ENCODE assay signal across 28 mouse cellular contexts in the genomic region with DNA sequence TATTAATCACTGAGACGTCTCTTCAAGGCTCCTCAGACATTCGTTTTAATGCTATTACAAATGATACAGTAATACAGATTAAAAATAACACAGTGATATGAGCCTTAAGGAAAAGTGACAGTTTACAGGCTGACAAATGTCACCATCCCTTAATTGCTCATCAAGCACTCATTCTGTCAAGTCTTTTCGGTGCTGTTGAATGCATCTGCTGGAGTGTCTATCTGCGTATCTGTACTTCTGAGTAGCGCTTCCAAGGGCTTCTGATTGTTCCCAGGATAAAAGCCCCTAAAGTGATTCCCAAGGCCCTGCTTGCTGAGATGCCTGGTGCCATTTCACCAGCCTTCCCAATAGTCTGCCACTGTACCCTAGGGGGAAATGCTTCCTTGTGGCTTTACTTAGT.
"Had no signal": no experiment of that assay in that cellular context is flagged by ENCODE, and none has a peak within 500 bp of the region (broad histone marks: within the 10 kb centered on the region; RNA-seq: fewer than 3 reads in every experiment).

No protein-coding gene starts in this region.

- H3K4me2 ChIP-seq: heart, embryonic 11.5 days; heart, embryonic 13.5 days; heart, embryonic 15.5 days; hindbrain, embryonic 13.5 days; hindbrain, embryonic 15.5 days; limb, embryonic 12.5 days; liver, embryonic 11.5 days; liver, embryonic 13.5 days; liver, embryonic 15.5 days had no signal

- H3K36me3 ChIP-seq: heart, embryonic 13.5 days; heart, embryonic 15.5 days; hindbrain, embryonic 13.5 days; hindbrain, embryonic 15.5 days; limb, embryonic 10.5 days; limb, embryonic 12.5 days; liver, embryonic 13.5 days; liver, embryonic 15.5 days had no signal

- H3K9ac ChIP-seq: heart, embryonic 13.5 days; heart, embryonic 15.5 days; hindbrain, embryonic 13.5 days; hindbrain, embryonic 15.5 days; limb, embryonic 12.5 days; liver, embryonic 13.5 days; liver, embryonic 15.5 days; liver, postnatal 0 days had no signal

- H3K9me3 ChIP-seq: heart, embryonic 13.5 days; heart, embryonic 15.5 days; hindbrain, embryonic 13.5 days; hindbrain, embryonic 15.5 days; limb, embryonic 10.5 days; limb, embryonic 12.5 days; liver, embryonic 13.5 days; liver, embryonic 15.5 days had no signal

- ATAC-seq: hindbrain, postnatal 0 days; intestine, embryonic 16.5 days; liver, postnatal 0 days had no signal

- H3K27ac ChIP-seq: heart, adult 2 months; heart, embryonic 13.5 days; heart, embryonic 15.5 days; hindbrain, embryonic 13.5 days; hindbrain, embryonic 15.5 days; hindbrain, postnatal 0 days; left cerebral cortex, adult 2 months; limb, embryonic 10.5 days; limb, embryonic 12.5 days; liver, embryonic 13.5 days; liver, embryonic 15.5 days had no signal

- H3K27me3 ChIP-seq: heart, embryonic 13.5 days; heart, embryonic 15.5 days; hindbrain, embryonic 13.5 days; hindbrain, embryonic 15.5 days; limb, embryonic 12.5 days; liver, embryonic 13.5 days; liver, embryonic 15.5 days had no signal

- H3K4me3 ChIP-seq: heart, adult 2 months; heart, embryonic 13.5 days; heart, embryonic 15.5 days; hindbrain, embryonic 13.5 days; hindbrain, embryonic 15.5 days; left cerebral cortex, adult 2 months; limb, embryonic 10.5 days; limb, embryonic 12.5 days; liver, embryonic 13.5 days; liver, embryonic 15.5 days had no signal

- DNase-seq: gastrocnemius, postnatal 14 days; gastrocnemius, postnatal 36 days; heart, adult 11 months; heart, adult 2 months; heart, postnatal 14 days; heart, postnatal 36 days; kidney, adult 11 months; kidney, adult 2 months; kidney, adult 9 months; kidney, postnatal 10 days; kidney, postnatal 25 days; kidney, postnatal 4 days; liver; liver, embryonic 13.5 days; liver, postnatal 0 days; lung, adult 2 months had no signal

- H3K4me1 ChIP-seq: heart, embryonic 13.5 days; heart, embryonic 15.5 days; hindbrain, embryonic 13.5 days; hindbrain, embryonic 15.5 days; limb, embryonic 10.5 days; limb, embryonic 12.5 days; liver, embryonic 13.5 days; liver, embryonic 15.5 days had no signal
